Mouse (Mus musculus): Measurements from ENCODE around the gene Unc45b.

Gene Unc45b

DNA sequence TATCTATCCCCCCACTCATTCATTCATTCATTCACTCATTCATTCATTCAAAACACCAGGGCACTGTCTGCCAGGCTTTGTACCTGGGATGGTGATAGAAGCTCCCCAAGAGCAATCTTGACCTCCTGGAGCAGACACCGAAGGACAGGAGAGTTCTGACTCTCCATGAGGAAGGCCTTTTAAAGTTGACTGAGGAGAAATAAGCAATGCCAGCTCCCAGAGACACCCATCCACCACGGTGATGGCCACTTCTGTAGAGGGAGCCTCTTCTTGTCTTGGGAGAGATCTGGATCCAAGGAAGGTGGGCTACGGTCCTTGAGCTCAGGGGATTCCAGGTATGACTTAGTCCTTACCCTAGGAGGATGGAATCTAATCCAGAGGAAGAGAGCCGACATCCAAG is at the start of gene Unc45b:
Unc45b (plus strand) TSS at position 301 of the 400 bp plus-strand sequence.
- no peak for DNase-seq

DNA sequence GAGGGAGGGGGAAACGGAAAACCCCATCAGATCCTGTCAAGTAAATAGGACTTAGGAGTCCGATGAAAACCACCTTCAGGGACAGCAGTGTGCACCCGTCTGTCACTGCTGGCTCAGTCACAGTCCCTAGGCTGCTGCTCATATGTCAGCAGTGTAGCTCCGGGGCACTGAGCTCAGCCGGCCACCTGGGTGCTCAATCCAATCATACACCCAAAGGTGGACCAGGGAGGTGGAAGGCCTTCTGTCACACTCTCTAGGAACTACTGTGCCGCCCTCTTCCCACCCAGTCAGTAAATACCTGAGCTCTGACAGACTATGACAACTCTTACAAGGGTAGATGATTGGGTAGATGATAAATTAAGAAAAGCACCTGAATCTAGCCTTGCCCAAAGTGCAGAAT is 49.6 kb upstream of the Unc45b start:
- DNase-seq, result no peak

DNA sequence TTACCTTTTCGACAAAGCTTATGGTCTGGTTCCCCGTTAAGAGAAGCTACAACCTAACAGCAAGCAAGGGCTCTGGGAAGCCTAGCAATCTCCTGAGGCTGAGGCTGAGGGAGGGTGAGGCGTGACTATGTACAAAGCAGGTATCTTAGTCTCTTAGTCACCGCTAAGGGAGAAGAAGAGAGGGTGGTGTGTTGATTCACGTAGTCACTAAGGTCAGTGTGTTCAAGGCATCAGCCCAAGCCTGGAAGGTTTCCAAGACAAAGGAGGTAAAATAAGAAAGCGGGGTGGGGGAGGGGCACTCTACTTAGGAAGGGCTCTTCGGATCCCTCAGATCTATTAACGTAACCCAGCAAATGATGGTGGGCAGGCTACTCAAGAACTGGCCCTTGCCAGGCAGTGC is 48.8 kb upstream of the Unc45b start:
- no peak for DNase-seq

DNA sequence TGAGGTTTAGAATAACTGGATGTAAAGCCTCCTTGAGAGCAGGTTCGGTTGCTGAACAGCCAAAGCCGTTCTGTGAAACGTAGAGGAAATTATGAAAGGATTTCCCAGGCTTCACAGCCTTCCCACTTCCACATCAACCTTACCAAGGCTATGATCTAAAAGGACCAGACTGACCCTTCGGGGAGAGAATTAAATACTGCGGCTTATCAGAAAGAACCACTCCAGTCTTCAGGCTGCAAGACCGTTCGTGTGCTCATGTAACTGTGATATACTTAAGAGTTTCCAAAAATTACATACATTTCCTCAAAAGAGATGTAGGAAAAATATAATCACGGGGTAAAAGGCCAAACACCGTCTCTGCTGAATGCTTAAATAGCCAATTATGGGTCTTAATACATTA is 47.7 kb upstream of the Unc45b start:
- DNase-seq, result no peak

DNA sequence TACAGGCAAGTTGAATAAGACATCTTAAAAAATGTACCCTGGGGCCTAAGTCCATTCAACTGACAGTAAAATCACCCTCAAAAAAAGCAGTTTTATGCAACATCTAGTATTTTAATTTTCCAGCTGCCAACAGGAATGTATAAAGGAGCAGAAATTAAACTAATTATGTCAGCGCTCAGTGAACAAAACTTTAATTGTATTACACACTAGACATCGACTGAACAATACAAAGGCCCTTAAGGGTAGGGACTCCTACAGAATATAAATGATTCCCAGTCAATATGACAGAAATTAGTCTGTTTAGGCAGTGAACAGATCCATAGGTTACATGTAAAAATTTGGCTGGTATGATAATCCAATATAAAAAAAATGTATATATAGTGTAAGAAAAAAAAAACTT is 47.3 kb upstream of the Unc45b start:
- no peak for DNase-seq

DNA sequence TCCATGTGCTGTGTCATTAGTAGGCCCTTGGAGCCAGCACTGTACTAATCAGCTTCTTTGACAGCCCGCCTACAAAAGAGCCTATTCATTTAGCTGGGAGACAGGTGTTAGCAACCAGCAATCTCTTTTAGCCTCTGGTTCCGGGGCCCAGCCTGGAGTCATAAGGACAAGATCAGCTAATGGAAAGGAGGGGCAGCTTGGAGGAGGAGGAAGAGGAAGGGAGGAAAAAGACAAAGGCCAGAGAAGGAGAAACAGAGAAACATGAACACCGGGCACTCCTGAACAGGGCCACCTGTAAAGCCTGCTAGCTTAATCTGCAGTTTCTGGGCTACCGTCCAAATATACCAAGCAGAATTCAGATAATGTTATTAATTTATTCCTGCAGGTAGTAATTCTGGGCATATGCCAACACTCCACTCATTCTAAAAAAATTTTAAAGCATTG is 46.8 kb upstream of the Unc45b start:
- no peak for DNase-seq

DNA sequence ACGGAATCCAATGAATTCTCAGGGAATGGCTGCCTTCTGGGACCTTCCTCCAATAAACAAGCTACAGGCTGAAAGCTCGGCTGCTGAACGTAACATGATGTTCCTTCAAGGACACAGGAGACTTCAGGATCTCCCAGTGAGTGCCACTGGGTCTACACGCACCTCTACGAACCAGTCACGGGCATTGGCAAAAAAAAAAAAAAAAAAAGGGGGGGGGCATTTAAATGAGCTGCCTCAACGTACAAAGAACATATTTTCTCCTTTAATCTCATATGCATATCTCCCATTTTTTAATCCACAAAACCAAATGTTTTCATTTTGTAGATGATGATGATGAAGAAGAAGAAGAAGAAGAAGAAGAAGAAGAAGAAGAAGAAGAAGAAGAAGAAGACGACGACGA is 44.4 kb upstream of the Unc45b start:
- DNase-seq, result no peak

DNA sequence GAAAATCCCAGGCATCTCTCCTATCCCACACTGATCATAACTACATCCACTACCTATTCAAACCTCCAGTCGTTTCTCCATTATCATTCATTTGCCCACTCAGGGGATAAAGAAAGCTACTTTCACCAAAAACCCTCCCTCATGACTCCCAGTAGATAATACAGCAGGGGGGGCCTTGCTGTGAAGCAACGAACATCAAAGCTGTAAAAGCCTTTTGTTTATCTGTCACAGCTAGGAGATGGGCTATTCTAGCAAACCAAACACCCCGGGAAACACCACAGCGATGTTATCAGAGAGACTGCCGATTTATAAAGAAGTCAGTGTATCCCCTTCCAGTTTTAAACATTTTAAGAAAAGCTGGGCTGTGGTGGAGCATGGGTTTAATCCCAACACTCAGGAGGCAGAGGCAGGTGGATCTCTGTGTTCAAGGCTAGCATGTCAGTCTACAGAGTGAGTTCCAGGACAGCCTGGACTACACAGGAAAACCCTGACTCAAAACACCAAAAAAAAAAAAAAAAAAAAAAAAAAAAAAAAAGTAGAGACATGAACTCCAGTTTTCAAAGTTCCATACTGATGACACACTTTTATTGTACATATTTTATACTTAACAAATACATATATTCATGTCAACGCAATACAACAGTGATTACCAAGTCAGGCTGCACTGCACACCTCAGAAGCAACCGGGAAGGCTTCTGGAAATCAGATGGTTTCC is 43.3 kb upstream of the Unc45b start:
- DNase-seq, result no peak

DNA sequence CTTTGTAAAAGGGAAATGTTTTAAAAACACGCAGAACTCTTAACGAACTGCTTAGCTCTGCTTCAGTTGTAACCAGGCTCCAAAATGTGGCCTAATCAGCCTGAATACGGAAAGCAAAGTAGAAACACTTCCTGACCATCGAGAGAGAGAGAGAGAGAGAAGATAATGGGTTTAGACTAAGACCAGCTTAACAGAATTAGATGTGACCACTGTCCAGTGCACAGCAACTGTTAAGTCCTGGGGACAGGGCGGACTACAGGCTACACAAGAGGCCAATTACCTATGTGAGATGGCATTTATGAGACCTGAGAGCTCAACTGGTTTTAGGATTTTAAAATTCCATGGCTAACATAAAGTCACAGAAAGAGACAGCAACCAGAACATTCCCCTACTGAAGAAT is 42.4 kb upstream of the Unc45b start:
- DNase-seq, result no peak

DNA sequence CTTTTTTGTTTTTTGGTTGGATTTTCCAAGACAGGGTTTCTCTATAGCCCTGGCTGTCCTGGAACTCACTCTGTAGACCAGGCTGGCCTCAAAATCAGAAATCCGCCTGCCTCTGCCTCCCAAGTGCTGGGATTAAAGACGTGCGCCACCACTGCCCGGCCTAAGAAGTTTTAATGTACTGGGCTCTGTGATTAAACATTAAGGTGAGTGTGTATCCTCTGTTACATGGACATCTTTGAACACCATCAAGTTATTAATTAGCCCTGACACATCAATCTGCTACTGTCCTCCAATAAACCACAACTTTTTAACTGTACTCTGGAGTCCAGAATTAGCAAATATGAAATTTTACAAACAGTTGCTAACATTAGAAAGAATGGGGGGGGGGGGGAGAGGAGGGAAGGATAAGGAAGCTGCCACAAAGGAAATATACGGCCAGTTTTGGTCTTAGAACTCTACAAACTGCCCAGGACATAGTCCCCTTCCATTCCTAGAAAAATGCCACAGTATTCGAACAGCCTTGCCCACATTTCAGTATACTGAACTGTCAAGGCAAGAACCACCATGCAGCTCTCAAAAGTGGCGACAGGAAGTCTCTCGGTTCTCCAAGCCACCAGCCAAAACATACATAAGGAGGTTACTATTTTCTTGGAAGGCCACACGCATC is 40.7 kb upstream of the Unc45b start:
- DNase-seq, result no peak

DNA sequence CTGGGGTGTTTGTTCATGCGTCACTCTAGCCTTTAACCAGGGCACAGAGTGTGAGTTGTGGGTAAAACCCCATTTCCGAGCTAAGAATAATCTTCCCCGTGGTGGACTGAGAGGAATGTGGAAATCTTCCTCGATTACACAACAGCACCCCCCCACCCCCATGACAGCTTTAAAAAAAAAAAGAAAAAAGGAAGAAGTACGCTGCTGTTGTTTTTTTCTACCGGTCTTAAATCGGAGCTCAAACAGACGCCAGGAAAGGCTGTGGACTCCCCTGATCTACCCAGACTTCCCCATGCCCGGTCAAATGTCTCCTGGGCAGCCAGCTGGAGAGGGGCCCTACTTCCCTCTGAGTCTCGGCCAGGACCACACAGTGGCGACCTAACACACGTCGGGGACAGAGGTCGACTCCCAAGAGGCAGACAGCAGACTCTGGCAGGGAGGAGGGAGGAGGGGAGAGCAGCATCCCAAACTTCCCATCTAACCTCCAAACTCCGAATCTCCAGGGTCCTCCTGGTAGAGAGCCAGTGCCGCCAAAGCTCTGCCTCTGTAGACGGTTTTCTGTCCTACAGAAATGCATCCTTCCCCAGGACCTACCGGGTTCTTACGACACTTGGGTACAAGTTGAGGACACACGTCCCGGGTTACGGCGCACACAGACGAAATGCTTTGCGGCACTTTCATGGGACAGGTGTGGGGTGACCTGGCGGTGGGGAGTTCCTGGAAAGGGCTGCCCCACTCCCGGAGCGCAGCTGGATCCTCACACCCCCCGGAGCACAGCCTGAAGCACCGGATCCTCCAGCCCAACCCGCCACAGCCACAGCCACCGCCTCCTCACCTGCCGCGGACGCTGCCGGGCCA is 39.9 kb upstream of the Unc45b start:
- peak; percentile 75 for DNase-seq

DNA sequence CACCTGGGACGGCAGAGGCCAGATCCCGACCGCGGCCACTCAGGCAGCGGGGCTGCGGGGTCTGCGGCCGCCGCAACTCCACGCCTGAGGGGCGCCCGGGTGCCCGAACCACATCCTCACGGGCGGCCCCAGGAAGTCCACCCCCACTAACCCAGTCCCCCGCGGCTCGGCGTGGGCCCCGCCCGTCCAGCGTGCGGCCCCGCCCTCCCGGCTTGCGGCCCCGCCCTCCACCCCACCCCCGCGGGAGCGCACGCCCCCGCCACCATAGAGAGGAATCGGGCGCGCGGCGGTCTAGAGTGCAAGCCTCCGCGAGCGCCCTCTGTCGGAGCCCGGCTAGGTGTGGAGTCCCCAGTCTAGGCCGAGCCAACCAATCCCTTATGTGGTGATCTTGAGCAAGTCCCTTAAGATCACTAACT is 39.3 kb upstream of the Unc45b start, which contains the start of gene Rffl:
Rffl (minus strand) TSS at position 180 of the 416 bp plus-strand sequence.
- peak; percentile 95 for DNase-seq

DNA sequence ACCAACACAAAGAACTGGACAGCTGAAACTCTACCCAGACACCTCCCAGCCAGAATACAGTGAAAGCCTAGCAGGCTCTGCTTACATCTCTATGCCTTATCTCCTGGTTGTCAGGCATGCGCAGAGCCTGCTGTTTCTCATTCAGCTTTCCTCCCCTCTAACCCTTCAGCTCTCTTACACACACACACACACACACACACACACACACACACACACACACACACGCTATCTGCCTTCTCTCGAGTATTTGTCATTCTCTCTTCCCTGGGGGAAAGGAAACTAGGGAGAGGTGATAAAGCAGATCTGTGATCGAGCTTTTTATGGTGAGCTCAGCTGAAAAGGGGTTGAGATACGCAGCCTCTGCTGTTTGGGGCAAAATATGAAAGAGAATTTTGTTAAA is 35.4 kb upstream of the Unc45b start:
- DNase-seq, result peak; percentile 19

DNA sequence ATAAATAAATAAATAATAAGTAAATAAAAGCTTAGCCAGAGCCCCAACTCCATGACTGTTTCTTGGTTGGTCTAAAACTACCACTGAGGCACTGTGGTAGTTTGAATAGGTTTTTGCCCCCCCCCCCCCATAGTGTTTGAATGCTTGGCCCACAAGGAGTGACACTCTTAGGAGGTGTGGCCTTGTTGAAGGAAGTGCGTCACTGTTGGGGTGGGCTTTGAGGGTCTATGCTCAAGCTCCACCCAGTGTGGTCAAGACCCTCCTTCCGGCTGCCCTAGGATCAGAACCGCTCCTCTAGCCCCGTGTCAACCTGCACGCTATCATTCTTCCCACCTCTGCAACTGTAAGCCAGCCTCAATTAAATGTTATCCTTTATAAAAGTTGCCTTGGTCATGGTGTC is 34.7 kb upstream of the Unc45b start:
- no peak for DNase-seq

DNA sequence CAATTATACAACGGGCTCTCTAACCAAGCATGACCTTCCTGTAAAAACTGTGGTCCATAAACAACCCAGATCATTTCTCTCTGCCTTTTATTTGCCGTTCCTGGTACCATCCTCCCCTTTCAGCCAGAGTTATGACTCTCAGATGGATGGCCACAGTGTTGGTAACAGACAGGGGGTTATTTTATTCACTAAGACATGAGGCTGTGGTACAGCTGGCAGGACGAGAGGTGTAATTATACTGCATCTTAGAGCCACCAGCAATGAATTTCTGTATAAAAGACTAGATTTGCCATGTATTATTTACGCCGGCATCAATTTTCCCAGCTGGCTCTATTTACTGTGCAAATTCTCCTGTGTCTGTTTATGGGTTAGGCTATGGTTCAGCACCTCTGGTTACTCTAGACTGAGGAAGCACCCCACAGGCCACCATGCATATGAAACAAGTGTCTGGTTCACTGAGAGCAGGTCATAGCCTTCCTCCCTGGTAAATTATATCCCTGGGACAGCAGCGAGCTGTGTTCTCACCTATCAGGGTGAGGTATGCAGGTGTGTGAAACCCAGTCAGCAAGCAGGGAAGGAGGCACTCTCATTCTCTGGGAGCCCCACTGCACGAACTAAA is 32.5 kb upstream of the Unc45b start:
- DNase-seq, result no peak

DNA sequence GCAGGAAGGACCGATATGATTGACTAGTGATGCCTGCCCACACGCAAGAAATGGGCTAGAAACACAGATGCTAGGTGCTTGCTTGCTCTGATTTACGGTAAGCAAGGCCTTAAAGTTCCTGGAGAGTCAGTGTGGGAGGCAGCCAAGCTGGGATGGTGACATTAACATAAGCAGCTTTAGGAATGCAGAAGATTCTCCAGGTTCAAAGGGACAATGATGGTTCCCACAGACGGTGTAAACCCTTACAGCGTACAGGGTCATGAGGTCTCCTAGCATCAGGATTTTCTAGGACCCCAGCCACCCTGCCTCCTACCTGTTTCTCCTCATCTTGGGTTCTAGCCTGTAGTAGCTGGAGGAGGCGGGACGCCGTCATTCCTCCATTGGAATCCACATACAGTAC is 27.2 kb upstream of the Unc45b start:
- no peak for DNase-seq

DNA sequence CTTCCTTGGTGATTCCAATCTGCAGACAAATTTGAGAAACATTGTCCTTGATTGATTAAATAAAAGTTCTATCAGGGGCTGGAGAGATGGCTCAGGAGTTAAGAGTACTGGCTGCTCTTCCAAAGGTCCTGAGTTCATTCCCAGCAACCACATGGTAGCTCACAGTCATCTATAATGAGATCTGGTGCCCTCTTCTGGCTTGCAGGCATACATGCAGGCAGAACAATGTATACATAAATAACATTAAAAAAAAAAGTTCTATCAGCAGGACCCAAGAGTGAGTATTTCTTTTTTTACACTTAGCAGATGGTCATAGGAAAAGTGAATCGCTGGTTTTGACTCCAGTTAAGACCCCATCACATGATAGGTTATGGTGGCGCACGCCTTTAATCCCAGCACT is 23.8 kb upstream of the Unc45b start:
- no peak for DNase-seq

DNA sequence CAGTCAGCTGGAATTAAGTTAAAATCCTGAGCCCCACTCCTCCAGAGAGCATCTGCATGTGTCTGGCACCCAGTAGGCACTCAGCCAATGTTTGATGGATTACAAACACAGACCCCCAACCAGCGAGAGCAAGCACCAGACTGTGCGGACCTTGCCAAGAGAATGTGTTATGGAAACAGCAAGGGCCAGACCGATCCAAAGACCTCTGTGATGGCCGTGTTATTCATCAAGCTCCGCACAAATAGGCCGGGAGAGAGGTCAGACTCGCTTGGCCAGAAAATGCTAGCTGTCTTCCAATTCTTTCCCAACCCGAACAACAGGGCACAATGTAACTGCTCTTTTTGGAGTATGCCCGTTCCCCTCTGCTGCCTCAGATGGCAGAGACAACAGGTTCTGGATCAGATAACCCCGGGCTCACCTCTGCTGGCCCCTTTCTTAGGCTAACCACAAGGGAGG is 21.8 kb upstream of the Unc45b start:
- DNase-seq, result peak; percentile 59

DNA sequence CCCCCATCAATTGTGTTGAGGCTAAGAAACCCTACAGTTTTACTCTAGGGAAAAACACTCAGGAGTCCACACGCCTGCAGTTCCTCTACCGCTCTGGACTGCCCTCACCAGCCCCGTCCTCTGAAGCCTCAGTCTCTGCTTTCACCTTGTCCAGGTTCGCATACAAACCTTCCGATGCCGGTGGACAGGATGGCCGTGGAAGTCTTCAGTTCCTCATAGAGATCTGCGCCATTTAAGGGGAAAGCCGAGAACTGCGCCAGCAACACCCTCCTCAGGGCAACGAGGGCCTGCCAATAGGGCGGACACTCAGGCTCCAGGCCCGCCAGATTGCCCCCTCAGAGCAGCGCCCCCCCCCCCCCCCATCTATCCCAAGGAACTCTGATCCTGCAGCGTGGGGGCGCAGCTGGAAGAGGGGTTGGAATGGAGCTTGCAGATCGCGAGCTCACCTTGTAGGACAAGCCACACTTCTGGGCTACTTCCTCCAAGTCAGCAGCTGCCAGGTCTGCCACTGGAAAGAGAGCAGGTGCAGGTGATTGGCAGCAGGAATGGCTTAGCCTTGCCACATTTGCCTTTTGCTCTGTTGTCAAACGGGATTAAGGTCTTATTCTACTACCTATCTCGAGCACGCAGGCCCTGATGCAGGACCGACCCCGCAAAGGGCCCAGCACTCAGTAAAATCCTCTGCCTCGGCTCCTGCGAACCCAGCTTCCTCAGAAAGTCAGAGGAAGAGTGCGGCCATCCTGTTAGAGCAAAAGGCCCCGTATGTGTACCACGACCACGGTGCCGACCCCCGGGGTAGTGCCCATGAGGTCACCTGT is 20.6 kb upstream of the Unc45b start:
- DNase-seq, result peak; percentile 32

DNA sequence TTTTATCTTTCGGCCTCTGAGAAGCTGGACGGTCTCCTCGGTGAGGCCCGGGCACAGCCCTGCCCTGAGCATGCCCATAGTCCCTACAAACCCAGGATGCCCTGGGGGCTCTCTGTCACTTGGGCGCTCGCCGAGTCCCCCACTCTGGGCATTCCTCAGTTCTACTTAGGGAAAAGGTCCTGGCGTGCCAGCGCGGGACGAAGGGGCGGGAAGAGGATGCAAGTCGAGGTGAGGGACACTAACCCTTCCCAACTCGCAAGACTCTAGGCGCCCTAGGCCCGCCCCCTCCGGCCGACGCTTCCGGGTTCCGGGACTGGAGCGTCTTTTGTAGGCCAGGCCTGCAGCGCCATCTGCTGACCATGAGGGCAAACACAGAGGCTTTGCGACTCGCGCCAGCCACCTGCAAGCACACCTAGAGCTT is 20.0 kb upstream of the Unc45b start, which contains the start of gene Rad51d:
Rad51d (minus strand) TSS at position 273 of the 421 bp plus-strand sequence.
- DNase-seq, result peak; percentile 96

DNA sequence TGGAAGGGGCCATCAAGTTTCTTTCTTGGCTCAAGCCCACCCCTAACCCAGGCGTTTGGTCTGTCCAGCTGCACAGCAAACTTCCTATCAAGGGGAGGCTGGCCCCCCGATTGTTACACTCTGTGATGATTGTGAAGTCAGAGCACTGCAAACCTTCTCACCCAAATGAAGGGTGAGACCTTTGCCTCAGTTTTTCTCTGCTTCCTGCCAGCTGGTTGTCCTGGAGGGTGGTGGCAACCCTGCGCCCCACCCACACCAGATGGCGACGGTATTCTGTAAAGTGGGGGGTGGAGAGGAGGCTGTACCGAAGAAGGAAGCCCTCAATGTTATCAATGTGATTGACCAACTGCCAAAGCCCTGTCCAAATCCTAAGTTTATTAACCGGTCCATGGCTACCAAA is 18.4 kb upstream of the Unc45b start, which contains the start of gene Fndc8:
Fndc8 (plus strand) TSS at position 189 of the 400 bp plus-strand sequence.
- no peak for DNase-seq

DNA sequence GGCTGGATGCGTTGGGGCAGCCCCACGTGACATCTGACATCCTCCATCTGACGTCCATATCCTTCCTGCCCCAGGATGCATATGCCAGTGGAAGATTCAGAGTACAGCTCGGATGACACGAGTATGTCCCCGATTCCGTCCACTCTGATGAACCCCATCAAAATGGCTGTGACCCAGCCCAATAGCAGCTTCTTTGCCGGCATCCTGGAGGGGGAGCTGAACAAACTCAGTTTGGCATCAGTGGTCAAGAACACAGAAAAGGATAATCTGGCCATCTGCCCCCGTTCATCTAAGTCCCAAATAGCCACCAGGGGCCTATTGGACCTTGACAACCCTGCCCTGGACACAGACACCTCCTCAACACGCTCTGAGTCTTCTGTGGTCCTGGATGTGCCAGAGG is 12.9 kb upstream of the Unc45b start:
- no peak for DNase-seq
